Mouse (Mus musculus): Measurements from ENCODE around the gene Nudt16l1. TPM values are rescaled to one million over a fixed set of nuclear protein-coding genes. Genes with fewer than 3 reads are reported as not detected.

Gene Nudt16l1
- total and polyA plus RNA-seq, 2 experiments from 2014 or later = 44.0 to 101 TPM

DNA sequence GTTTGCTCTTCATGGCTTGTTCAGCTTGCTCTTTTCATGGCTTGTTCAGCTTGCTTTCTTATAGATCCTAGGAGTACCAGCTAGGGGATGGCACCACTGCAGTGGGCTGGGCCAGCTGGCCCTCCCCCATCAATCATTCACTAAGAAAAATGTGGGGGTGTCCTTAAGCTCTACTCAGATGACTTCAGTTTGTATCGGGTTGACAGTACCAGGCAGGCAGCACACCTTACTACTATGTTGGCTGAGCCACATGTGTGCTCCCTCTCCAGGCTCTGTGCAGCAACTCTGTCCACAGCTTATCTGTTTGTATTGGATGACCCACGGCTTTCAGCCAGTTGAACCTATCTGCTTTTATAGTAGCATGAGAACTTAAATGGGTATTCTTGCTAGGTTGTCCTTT, 10.1 kb upstream of the Nudt16l1 start:
- Histone ChIP-seq H3K9ac (replicated peaks; ENCODE audit: low read depth, low read length) (no peak overlapping the region), H3K36me3 (replicated peaks; ENCODE audit: control insufficient read depth, insufficient read depth, low read length) (peaks cover 98% of the 10 kb centered on the region), H3K4me3 (ENCODE audit: low read depth, low read length) (no peak overlapping the region), H3K4me2 (ENCODE audit: low read depth, low read length) (no peak overlapping the region), H3K9me3 (replicated peaks; ENCODE audit: control insufficient read depth, low read length) (no peaks in the 10 kb centered on the region), H3K27me3 (ENCODE audit: control insufficient read depth, insufficient read depth, low read length) (no peaks in the 10 kb centered on the region), H3K4me1 (ENCODE audit: control insufficient read depth, insufficient read depth) (no peaks in the 10 kb centered on the region), H3K27ac (ENCODE audit: low read depth) (no peak overlapping the region)
- no peak for DNase-seq (ENCODE audit: low spot score)
- 77% methylated on average over 2 of the region's 2 CpGs for WGBS
- no peak for ATAC-seq (ENCODE audit: insufficient read depth, low read depth)
- TF ChIP-seq EP300 (IDR thresholded peaks at IDR 0.05; ENCODE audit: low read depth) (no peak), CTCF (IDR thresholded peaks at IDR 0.05; ENCODE audit: low read depth) (no peak)

DNA sequence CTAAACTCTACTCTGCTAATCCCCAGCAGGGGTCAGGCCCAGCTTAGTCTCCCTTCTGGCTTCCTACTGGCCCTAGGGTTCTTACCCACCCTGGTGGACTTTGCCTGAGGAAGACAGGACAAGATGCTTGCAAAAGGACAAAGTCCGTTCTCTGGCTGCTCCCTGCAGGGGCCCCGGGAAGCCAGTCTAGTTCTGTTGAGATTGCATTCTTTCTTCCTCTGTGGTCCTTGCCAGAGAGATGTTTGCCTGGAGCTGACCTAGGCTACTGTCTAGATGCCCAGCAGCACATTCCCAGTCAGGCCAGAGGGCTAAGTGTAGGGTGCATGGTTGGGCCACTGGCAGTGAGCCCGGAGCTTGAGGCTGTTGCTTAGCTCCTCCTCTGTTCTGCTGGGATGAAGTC, 6.1 kb upstream of the Nudt16l1 start:
- TF ChIP-seq CTCF (IDR thresholded peaks at IDR 0.05; ENCODE audit: low read depth) (no peak), EP300 (IDR thresholded peaks at IDR 0.05; ENCODE audit: low read depth) (no peak)
- 48% methylated on average over 3 of the region's 3 CpGs for WGBS
- DNase-seq (ENCODE audit: low spot score) = no peak
- Histone ChIP-seq H3K36me3 (replicated peaks; ENCODE audit: control insufficient read depth, insufficient read depth, low read length) (peaks cover 98% of the 10 kb centered on the region), H3K9me3 (replicated peaks; ENCODE audit: control insufficient read depth, low read length) (no peaks in the 10 kb centered on the region), H3K4me2 (ENCODE audit: low read depth, low read length) (no peak overlapping the region), H3K4me3 (ENCODE audit: low read depth, low read length) (no peak overlapping the region), H3K27me3 (ENCODE audit: control insufficient read depth, insufficient read depth, low read length) (no peaks in the 10 kb centered on the region), H3K4me1 (ENCODE audit: control insufficient read depth, insufficient read depth) (no peaks in the 10 kb centered on the region), H3K27ac (ENCODE audit: low read depth) (no peak overlapping the region), H3K9ac (replicated peaks; ENCODE audit: low read depth, low read length) (no peak overlapping the region)
- no peak for ATAC-seq (ENCODE audit: insufficient read depth, low read depth)

DNA sequence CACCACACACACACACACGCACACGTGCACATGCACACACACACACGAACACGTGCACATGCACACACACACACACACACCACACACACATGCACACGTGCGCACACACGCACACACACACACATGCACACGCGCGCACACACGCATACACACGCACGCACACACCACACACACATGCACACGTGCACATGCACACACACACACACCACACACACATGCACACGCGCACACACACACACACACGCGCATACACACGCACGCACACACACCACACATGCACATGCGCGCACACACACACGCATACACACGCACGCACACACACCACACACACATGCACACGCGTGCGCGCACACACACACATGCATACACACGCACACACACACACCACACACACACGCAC, 3.1 kb upstream of the Nudt16l1 start:
- Histone ChIP-seq H3K9me3 (replicated peaks; ENCODE audit: control insufficient read depth, low read length) (no peaks in the 10 kb centered on the region), H3K4me3 (ENCODE audit: low read depth, low read length) (no peak overlapping the region), H3K27me3 (ENCODE audit: control insufficient read depth, insufficient read depth, low read length) (no peaks in the 10 kb centered on the region), H3K27ac (ENCODE audit: low read depth) (peak overlapping the region; percentile 78), H3K4me1 (ENCODE audit: control insufficient read depth, insufficient read depth) (peaks cover 11% of the 10 kb centered on the region), H3K4me2 (ENCODE audit: low read depth, low read length) (no peak overlapping the region), H3K36me3 (replicated peaks; ENCODE audit: control insufficient read depth, insufficient read depth, low read length) (peaks cover 75% of the 10 kb centered on the region), H3K9ac (replicated peaks; ENCODE audit: low read depth, low read length) (no peak overlapping the region)
- DNase-seq (ENCODE audit: low spot score) (no peak), ATAC-seq (ENCODE audit: insufficient read depth, low read depth) (no peak)
- 98% methylated on average over 31 of the region's 31 CpGs for WGBS
- no peak for TF ChIP-seq CTCF (IDR thresholded peaks at IDR 0.05; ENCODE audit: low read depth)
- TF ChIP-seq EP300 (IDR thresholded peaks at IDR 0.05; ENCODE audit: low read depth) = no peak

DNA sequence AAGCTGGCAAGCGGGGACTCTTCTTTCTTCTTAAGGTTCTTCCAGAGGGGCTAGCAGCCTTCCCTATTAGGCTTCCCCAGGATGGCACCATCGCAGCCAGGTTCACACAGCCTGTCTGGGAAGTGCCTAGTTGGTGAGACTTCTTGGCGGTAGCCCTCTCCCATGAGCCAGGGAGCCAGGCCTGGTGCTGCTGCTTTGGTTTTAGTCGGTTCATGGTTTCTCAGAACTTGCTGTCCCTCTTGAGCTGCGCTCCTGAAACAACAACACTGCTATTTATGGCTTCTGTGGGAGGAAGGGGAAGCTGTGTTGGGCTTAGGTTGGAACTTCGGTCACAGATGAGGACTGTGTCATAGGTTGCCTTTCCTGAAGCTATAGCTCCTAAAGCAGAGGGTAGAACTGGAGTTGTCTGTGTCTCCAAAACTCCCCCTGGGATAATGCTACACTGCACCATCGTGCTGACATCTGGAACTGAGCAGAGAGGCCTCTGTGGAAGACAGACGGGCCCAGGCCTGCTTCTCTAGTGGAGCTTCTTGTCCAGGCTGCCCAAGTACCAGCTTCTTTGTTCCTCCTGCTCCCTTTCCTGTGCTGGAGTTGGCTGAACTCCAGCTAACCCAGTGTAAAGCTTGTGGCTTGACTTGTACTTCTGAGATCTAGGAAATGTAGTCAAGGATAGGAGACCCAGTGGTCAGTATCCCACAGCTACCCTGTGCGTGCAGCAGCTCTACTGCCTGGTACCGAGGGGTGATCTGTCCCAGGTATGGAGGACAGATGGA, 2.4 kb upstream of the Nudt16l1 start:
- Histone ChIP-seq H3K9ac (replicated peaks; ENCODE audit: low read depth, low read length) (no peak overlapping the region), H3K36me3 (replicated peaks; ENCODE audit: control insufficient read depth, insufficient read depth, low read length) (peaks cover 75% of the 10 kb centered on the region), H3K4me2 (ENCODE audit: low read depth, low read length) (no peak overlapping the region), H3K9me3 (replicated peaks; ENCODE audit: control insufficient read depth, low read length) (no peaks in the 10 kb centered on the region), H3K4me1 (ENCODE audit: control insufficient read depth, insufficient read depth) (peaks cover 11% of the 10 kb centered on the region), H3K4me3 (ENCODE audit: low read depth, low read length) (no peak overlapping the region), H3K27me3 (ENCODE audit: control insufficient read depth, insufficient read depth, low read length) (no peaks in the 10 kb centered on the region), H3K27ac (ENCODE audit: low read depth) (peak overlapping the region; percentile 78)
- TF ChIP-seq CTCF (IDR thresholded peaks at IDR 0.05; ENCODE audit: low read depth) (no peak), EP300 (IDR thresholded peaks at IDR 0.05; ENCODE audit: low read depth) (no peak)
- ATAC-seq (ENCODE audit: insufficient read depth, low read depth) = no peak
- no peak for DNase-seq (ENCODE audit: low spot score)
- WGBS = 50% methylated on average over 10 of the region's 10 CpGs

DNA sequence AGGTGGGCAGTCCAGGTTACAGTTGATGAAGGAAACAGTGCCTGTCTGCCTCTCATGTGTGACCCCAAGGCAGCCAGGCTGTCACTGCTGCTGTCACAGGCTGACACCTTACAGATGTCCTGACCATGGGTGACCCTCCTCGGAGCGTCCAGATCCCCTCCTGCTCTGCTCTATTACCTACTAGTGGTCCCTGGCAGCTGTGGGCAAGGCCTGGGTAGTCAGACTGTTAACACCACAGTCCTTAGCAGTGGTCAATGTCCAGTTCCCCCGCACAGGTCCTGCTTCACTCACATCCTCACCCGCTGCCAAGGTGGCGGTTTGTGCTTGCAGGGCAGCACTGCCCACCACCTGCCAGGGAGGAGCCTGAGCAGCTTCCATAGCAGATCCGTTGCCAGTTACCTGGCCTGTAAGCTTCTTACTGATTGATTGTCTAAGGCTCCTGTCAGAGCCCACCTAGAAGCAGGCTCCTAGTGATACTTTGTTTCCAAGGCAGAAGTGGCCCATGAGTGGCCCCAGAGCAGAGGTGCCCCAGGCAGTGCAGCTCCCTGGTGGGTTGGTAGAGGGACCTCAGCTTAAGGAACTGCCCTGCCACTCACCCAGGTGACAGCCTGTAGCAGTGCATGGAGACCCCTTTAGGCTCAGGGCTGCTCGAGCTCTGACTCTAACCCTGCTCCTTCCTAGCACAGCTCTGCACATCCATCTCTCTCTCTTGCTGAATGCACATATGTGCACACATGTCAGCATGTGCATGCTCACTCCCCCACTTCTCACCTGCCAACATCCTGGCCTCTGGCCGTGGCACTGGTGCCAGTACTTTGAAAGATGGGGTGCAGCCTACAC, 990 bp upstream of the Nudt16l1 start:
- WGBS = 86% methylated on average over 8 of the region's 8 CpGs
- no peak overlapping the region for H3K27ac ChIP-seq (ENCODE audit: low read depth)
- peaks cover 11% of the 10 kb centered on the region for H3K4me1 ChIP-seq (ENCODE audit: control insufficient read depth, insufficient read depth)
- peaks cover 75% of the 10 kb centered on the region for H3K36me3 ChIP-seq (replicated peaks; ENCODE audit: control insufficient read depth, insufficient read depth, low read length)
- ATAC-seq (ENCODE audit: insufficient read depth, low read depth) (no peak), DNase-seq (ENCODE audit: low spot score) (no peak)
- H3K4me3 ChIP-seq (ENCODE audit: low read depth, low read length) = no peak overlapping the region
- no peaks in the 10 kb centered on the region for H3K27me3 ChIP-seq (ENCODE audit: control insufficient read depth, insufficient read depth, low read length)
- H3K9ac ChIP-seq (replicated peaks; ENCODE audit: low read depth, low read length) = no peak overlapping the region
- no peaks in the 10 kb centered on the region for H3K9me3 ChIP-seq (replicated peaks; ENCODE audit: control insufficient read depth, low read length)
- no peak for TF ChIP-seq CTCF (IDR thresholded peaks at IDR 0.05; ENCODE audit: low read depth)
- no peak for TF ChIP-seq EP300 (IDR thresholded peaks at IDR 0.05; ENCODE audit: low read depth)
- no peak overlapping the region for H3K4me2 ChIP-seq (ENCODE audit: low read depth, low read length)
